Mouse (Mus musculus) layer of hippocampus, adult 9-10 months (tissue): ENCODE results near the gene Stx5a.

ENCODE experiments used
- DNase-seq: peaks from one replicate; pipeline ENCODE4 v3.0.0; 2022; ENCODE audit warnings: low spot score

The Stx5a gene

DNA sequence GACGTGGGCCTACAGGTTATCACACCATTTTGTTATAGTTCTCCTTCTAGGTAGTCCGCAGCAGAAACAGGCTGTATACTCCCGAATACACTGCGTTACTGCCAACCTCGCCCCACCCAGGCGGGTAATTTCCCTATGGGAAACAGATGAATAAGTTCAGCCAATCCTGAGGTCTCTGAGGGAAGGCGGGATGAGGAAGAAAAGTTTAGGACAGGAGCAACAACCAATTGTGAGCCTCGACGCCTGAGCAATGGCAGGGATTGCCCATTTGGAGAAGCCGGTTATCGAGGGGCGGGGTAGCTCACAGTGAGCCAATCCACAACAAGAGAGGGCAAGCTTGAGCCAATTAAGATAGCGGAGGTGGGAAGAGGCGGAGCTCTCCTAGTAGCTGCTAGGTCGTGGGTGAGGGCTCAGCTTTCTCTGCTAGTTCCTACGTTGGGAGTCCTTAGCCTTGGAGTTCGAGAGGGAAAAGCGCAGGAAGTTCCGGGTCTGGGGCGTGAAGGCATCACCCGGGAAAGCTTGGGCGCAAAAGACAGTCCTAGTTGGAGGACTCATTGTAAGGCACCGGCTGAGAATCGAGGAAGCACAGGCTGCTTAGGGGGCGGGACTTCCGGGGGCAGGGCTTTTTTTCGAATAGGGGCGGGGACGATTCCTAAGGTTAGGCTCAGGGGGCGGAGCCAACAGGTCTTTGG is 61.1 kb downstream of the Stx5a start, which contains the start of gene Zbtb3:
Zbtb3 (plus strand) TSS at position 426 of the 692 bp plus-strand sequence.
- DNase-seq: peak; percentile 94

DNA sequence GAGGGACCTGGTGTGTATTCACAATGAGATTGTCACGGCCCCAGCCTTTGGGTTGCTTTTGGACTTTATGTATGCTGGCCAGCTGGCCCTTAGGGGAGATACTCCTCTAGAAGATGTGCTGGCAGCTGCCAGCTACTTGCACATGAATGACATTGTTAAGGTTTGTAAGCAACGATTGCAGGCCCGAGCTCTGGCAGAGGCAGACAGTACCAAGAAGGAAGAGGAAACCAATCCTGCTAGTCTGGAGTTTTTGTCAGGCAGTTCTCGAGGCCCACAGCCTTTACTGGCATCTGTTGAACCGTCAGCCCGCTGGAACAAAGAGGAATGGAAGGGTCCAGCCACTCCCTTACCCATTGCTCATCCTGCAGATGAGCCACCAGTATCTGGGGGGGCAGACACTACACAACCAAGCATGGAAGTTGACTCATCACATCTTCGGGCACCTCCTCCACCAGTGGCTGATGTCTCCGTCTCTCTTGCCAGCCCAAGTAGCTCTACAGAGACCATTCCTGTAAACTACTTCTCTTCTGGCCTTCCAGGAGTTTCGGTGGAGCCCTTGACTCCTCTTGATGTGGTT is 62.1 kb downstream of the Stx5a start:
- no peak for DNase-seq

DNA sequence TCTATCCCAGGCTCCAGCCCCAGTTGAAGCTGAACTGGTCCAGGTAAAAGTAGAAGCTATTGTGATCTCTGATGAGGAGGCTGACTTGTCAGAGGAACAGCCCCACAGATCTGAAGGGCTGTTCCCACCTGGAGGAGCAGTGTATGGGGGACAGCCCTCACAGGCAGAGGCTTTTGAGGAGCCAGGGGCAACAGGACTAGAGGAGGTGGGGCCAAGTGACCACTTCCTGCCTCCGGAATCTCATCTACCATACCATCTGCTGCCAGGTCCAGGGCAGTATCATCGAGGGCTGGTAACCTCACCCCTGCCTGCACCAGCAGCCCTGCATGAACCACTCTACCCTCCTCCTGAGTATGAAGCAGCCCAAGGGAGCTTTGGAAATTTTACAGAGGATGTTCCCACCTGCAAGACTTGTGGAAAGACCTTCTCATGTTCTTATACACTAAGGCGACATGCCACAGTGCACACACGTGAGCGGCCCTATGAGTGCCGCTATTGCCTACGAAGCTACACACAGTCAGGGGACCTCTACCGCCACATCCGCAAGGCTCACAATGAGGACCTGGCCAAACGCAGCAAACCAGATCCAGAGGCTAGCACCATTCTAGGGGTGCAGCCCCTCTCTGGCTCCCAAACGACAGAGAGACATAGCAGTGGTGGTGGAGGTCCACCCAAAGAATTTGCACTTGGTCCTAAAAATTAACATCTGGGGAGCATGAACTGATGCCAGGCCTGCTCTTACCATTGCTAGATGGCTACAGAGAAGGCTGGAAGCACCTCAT is 62.9 kb downstream of the Stx5a start:
- DNase-seq: no peak
